Mouse (Mus musculus): ENCODE data around the gene Fam83g.

Fam83g gene

DNA sequence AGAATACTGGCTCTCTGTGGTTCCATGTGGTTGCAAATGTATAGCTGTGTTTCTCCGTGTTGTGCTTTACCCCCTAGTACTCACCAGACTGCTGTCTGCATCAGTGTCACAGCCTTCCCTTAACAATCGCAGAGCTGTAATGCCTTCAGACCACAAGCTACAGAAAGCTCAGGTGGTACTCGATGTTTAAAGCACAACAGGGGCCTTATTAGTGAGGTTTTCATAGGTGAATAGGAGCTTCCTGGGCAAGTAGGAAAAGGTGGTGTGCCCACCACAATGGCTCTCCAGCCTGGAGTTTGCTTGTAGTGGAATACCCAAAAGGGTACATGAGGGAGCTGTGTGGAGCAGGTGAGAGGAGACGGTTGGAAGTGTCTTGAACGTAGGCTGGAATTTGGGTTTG lies 31.7 kb upstream of the Fam83g start:
- no peak for DNase-seq (ENCODE audit: low read depth, low spot score)

DNA sequence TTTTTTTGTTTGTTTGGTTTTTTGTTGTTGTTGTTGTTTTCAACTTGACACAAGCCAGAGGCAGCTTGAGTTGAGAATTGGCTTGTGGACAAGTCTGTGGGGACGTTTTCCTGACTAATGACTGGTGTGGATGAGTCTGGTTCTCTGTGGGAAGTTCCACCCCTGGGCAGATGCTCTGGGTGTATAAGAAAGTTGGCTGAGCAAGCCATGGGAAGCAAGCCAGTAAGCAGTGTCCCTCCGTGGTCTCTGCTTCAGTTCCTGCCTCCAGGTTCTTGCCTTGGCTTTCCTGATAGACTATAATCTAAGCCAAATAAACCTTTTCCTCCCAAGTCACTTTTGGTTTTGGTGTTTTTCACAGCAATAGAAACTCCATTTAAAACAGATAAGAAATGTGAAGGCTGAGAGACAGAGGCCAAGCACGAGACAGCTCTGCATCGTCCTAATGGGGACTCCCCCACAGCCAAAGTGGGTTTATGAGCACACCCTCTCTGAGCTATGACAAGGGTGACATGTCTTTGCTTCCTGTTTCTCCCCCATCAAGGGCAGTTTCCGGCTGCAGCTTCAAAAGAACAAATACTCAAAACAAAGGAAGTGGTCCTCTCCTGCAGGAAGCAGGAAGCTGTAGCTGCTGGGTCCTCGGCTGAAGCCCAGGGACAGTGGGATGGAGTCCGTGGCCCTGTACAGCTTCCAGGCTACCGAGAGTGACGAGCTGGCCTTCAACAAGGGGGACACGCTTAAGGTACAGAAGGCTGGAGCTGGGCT lies 31.0 kb upstream of the Fam83g start, which contains the start of gene Grap:
Gene Grap (plus strand): TSS at position 580 of the 762 bp plus-strand sequence.
- DNase-seq (ENCODE audit: low read depth, low spot score), result peak; percentile 91

- DNase-seq (ENCODE audit: low read depth, low spot score), result no peak
Measured at GRCm38 (mm10) chr11:61653568-61653967, 30.3 kb upstream of the Fam83g start.

- DNase-seq (ENCODE audit: low read depth, low spot score), result peak; percentile 46
Measured at GRCm38 (mm10) chr11:61654786-61655311, 29.0 kb upstream of the Fam83g start.

GRCm38 (mm10) chr11:61655649-61656048 lies 28.2 kb upstream of the Fam83g start:
- DNase-seq (ENCODE audit: low read depth, low spot score), result no peak

DNA sequence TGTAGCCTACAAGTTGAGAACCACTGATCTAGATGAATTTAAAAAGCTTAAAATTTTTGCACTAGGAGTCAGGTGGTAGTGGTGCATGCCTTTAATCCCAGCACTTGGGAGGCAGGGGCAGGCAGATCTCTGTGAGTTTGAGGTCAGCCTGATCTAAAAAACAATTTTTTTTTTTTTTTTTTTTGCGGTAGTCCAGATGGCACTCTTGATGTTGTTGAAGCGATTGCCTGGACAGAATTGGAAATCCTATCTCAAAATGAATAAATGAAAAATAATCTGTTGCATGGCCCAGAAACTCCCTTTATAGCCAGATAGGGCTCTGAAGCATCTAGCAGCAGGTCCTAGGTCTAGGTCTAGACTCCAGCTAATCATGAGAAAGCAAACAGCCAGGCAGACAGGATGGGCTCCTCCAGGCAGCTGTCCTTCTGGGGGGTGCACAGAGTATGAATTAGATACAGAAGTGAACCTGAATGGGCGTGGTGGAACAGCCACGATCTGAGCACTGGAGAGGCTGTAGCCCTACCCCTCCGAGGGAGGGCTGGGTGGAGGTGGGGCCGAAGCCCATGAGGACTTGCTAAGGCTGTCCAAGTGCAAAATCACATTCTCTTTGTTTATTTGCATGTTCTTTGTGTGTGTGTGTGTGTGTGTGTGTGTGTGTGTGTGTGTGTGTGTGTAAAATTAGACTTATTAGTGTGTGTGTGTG lies 27.6 kb upstream of the Fam83g start:
- peak; percentile 42 for DNase-seq (ENCODE audit: low read depth, low spot score)

GRCm38 (mm10) chr11:61657432-61657831 lies 26.5 kb upstream of the Fam83g start:
- DNase-seq (ENCODE audit: low read depth, low spot score), result peak; percentile 40

DNA sequence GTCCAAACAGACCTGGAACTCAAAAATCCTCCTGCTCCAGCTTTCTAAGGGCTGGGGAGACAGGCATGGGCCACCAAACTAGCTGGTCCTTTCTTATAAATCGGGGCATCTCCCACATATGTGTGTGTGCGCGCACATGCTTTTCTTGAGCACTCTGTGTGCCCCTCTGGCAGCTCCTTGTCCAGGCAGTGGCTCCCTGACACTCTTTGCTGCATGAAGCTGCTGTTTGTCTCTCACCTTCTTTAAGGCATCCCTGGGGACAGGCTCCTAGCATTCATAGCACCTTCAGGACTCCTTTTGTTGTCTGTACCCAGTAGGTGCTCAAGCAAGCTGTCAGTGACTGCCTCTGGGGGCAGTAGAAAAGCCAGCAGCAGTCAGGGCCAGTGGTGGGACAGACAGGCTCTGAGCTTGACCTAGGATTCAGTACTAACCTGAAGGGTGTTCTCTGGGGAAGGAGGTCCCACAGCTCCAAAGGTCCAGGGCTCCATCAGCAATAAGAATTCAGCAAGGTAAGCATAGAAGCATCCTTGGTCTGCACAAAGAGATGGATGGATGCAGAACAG lies 25.4 kb upstream of the Fam83g start:
- no peak for DNase-seq (ENCODE audit: low read depth, low spot score)

DNA sequence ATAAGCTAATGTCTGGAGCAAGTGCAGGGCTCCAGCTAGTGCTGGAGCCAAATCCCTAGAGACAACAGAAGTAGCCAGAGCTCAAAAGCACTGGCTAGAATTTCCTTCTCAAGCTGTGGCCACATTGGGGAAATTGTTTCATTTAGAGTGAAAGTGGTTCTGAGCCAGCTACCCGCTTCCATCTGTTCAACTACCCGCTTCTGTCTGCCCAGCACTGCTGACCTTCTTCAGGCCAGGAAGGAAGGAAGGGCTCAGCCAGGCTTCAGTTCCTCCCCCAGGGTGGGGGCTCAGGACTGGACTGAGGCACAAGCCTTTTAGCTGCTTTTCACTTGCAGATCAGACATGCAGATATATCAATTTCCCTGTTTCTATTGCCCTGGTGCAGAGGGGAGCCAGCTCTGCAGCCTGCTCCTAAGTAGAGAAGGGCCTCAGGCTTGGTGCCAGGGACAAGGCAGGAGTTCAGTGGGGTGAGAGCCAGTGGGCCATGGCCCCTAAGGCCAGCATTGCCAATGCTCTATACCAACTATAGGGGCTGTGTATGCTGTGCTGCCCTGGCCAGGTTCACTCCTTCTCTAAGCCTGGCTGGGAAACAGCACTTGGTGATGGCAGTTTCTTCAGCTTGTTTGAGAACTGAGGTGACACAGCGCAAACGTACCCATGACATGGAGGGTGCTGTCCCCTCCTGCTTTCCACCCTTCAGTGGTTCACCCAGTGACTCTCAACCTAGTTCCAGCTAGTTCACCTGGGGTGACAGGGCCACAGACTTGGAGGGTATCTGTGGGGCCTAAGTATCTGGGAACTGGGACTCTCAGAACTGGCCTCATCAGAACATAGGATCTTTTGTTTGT lies 24.7 kb upstream of the Fam83g start:
- DNase-seq (ENCODE audit: low read depth, low spot score), result peak; percentile 19

- DNase-seq (ENCODE audit: low read depth, low spot score), result no peak
Measured at GRCm38 (mm10) chr11:61660001-61660400, 23.9 kb upstream of the Fam83g start.

DNA sequence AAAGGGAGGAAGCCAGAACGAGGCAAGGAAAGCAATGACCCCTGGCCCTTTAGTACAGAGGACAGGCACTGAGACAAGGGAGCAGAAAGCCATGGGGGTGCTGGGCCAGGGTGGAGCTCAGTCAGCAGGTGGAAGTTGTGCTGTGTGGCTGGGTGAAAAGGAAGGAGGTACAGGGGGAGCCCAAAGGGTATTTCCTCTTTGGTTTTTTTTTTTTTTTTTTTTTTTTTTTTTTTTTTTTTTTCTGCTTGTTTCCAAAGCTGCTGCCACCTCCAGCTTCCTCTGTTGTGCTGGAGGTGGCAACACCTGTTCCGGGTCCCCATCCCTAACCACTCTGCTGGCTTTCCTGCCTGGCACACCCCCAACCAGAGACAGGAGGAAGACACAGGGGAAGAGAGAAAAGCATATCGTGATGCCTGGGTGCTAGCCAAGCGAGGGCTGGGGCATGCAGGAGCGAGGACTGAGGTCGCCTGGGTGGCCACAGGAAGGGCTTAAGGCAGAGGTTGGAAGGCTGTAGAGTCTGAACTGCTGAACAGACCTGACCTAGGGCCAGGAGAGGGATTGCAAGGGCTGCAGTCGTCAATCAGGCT lies 23.0 kb upstream of the Fam83g start:
- peak; percentile 70 for DNase-seq (ENCODE audit: low read depth, low spot score)

GRCm38 (mm10) chr11:61662189-61662588 lies 21.7 kb upstream of the Fam83g start:
- DNase-seq (ENCODE audit: low read depth, low spot score), result no peak

- DNase-seq (ENCODE audit: low read depth, low spot score), result no peak
Measured at GRCm38 (mm10) chr11:61665401-61665800, 18.5 kb upstream of the Fam83g start.

- DNase-seq (ENCODE audit: low read depth, low spot score), result peak; percentile 68
Measured at GRCm38 (mm10) chr11:61665991-61666799, 17.7 kb upstream of the Fam83g start.

- no peak for DNase-seq (ENCODE audit: low read depth, low spot score)
Measured at GRCm38 (mm10) chr11:61667248-61667647, 16.6 kb upstream of the Fam83g start.

DNA sequence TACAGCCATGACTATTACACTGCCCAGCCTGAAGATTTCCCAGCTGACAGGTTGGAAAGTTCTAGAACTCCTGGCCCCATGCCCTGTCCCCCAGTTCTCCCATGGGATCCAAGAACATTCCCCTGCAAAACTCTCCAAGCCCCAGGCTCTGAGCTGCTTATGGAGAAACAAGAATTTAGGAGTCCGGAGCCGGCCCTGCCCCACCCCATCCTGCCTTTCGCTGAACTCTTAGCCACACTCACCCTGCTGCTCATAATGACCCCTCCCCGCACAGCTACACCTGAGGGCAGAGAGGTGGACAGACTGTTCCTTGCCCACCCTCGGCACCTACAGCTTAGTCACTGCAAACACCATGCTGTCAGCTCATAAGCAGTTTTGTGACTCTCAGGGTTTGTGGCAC lies 16.1 kb upstream of the Fam83g start:
- no peak for DNase-seq (ENCODE audit: low read depth, low spot score)

DNA sequence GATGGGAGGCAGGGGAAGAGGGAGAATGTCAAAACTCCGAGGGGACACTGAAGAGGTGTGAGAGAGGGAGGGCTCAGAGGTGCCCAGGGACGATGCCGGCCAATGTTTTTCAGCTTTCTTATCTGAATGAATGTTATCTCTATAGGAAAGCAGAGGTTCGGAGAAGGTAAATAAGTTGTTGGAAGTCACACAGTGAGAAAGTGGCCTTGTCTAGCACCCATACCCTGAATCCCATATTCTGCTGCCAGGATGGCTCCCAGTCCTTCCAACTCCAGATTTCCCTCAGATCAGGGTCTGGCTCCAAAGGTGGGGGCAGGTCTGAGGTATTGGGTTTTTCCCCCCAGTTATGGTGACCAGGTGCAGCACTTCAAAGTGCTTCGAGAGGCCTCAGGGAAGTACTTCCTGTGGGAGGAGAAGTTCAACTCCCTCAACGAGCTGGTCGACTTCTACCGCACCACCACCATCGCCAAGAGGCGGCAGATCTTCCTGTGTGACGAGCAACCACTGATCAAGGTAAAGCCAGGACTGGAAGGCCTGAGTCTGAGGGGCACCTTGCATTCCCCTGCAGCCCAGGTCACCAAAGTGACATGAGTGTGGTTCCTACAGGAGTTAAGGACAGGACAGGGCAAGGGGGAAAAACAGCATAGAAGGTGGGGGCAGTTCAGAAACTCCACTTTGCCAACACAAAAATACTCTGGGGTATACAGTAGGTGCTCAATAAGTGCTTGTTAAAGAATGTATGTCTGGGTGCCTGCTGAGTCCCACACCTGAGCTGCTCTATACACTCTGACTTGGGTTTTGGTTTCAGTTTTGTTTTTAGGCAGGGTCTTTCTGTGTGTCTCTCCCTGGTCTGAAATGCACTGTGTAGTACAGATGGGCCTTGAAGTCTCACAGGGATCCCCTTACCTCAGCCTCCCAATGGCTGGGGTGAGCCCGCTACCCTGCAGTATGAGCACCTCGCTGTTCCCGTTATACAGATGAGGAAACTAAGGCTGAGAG lies 14.1 kb upstream of the Fam83g start:
- peak; percentile 37 for DNase-seq (ENCODE audit: low read depth, low spot score)

DNA sequence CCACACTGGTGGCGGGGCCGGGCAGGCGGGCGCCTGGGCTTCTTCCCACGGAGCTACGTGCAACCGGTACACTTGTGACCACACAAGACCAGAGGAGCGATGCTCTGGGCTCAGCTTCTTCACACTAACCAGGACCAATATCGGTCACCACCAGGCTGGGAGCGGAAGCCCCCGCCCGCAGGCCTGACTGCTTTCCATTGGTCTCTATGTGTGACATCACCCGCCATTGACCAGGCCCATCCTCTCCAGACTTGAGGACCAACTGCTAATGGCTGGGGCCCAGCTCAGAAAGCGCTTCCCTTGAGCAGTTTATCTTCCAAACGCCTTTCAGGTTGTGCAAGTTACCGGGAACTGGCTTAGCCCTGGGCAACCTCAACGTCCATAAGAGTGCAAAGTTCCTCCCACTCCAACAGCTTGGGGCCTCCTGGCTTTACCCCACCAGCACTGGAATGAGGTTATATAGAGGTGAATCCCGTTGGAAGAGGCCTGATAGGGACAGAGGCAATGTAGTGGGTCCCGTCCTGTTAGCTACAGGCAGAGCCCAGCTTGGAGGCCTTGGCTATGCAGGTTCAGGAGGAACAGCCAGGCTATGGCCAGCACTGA lies 12.0 kb upstream of the Fam83g start:
- DNase-seq (ENCODE audit: low read depth, low spot score), result no peak

DNA sequence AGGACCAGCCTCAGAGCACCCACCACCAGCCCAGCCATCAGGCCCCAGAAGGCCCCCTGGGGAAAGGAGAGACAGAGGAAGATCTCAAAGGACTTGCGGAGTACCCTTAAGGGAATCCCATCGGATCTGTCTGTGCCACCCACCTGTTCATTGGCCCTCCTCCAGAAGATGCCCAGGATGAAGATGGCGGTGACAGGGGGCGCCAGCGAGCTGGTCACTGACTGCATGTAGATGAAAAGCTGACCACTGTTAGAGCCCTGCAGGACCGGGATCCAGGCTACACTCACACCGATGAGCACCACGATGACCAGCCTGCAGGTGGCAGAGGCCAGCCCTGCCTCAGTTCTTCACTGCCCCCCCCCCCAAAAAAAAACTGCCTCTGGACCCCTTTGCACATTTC lies 10.2 kb upstream of the Fam83g start:
- peak; percentile 43 for DNase-seq (ENCODE audit: low read depth, low spot score)

Data from CD4-positive, CD25-positive, alpha-beta regulatory T cell, adult 2 months (primary cell).